Mouse (Mus musculus) olfactory bulb, adult 2 months (tissue): ENCODE results near the gene Zmym3.

Experiments
- CTCF ChIP-seq: fragments of 200-500 bp; IDR thresholded peaks from 2 replicates; pipeline ENCODE4 v1.5.1; 2012; ENCODE audit warnings: low read depth, mild to moderate bottlenecking, low read length, moderate library complexity; ENCODE audit not compliant: insufficient read depth
- POLR2A ChIP-seq: fragments of 200-500 bp; IDR thresholded peaks from 2 replicates; pipeline ENCODE4 v1.6.1; 2012; ENCODE audit warnings: mild to moderate bottlenecking, low read depth, low read length, moderate library complexity; ENCODE audit not compliant: insufficient read depth

DNA sequence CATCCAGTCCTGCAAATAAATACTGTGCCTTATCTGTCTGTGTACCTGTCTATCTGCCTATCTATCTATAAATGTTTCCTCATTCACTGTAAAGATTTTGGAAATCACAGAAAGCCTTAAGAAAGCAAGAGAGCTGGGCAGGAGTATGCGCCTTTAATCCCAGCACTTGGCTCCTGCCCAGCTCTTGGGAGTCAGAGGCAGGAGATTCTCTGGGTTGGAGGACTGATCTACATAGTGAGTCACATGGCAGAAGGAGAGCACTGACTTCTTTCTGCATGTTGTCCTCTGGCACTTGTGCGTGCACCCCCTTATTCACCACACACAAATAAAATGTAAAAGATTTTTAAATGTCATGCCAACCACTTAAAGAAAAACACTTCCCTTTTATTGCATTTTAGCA lies 2.8 kb upstream of the Zmym3 start:
- TF ChIP-seq POLR2A = no peak
- no peak for TF ChIP-seq CTCF
